ENCODE assay signal across 26 mouse cellular contexts in genomic region chr1:162888646-162889045, GRCm38 (mm10). TPM values are rescaled to one million over a fixed set of nuclear protein-coding genes. Genes with fewer than 3 reads are reported as not detected.
"Had no signal": no experiment of that assay in that cellular context is flagged by ENCODE, and none has a peak within 500 bp of the region (broad histone marks: within the 10 kb centered on the region; RNA-seq: fewer than 3 reads in every experiment).

No protein-coding gene starts in this region.

- H3K4me3 ChIP-seq: lung, embryonic 15.5 days; midbrain, embryonic 10.5 days; midbrain, embryonic 12.5 days; myocyte; neural tube, embryonic 13.5 days; neural tube, embryonic 15.5 days had no signal

- H3K9me3 ChIP-seq: lung, embryonic 15.5 days; midbrain, embryonic 12.5 days; neural tube, embryonic 13.5 days; neural tube, embryonic 15.5 days had no signal

- H3K36me3 ChIP-seq: lung, embryonic 15.5 days; midbrain, embryonic 10.5 days; midbrain, embryonic 12.5 days; neural tube, embryonic 13.5 days; neural tube, embryonic 15.5 days had no signal

- H3K27me3 ChIP-seq: lung, embryonic 15.5 days; midbrain, embryonic 12.5 days; neural tube, embryonic 13.5 days; neural tube, embryonic 15.5 days had no signal

- H3K27ac ChIP-seq: lung, embryonic 15.5 days; midbrain, embryonic 10.5 days; midbrain, embryonic 12.5 days; neural tube, embryonic 13.5 days; neural tube, embryonic 15.5 days had no signal

- ATAC-seq: lung, postnatal 0 days; midbrain, embryonic 16.5 days had no signal

- H3K9ac ChIP-seq: lung, embryonic 15.5 days; midbrain, embryonic 12.5 days; neural tube, embryonic 13.5 days; neural tube, embryonic 15.5 days had no signal

- H3K4me2 ChIP-seq: lung, embryonic 15.5 days; midbrain, embryonic 12.5 days; neural tube, embryonic 13.5 days; neural tube, embryonic 15.5 days had no signal

- DNase-seq: lung, adult 18-20 months; lung, postnatal 14 days; lung, postnatal 4 days; midbrain, embryonic 14.5 days; retina, postnatal 1 day; right cerebral cortex, adult 18-20 months; right cerebral cortex, postnatal 25 days; right cerebral cortex, postnatal 4 days; spleen, adult 18-20 months; thymus, adult 18-20 months; thymus, postnatal 14 days; thymus, postnatal 36 days had no signal

- H3K4me1 ChIP-seq: midbrain, embryonic 10.5 days; midbrain, embryonic 12.5 days; neural tube, embryonic 13.5 days; neural tube, embryonic 15.5 days had no signal

RNA-seq across cellular contexts. Expression of gene Fmo2, which starts 9.9 kb away (rescaled TPM):
- total RNA-seq: megakaryocyte, adult 5-6 weeks; megakaryocyte-erythroid progenitor cell, adult 5-6 weeks had no signal
- polyA plus RNA-seq: midbrain, embryonic 14.5 days; myocyte; neural tube, embryonic 11.5 days had no signal

RNA-seq across cellular contexts. Expression of gene Fmo1, which starts 22.2 kb away (rescaled TPM):
- total RNA-seq: megakaryocyte, adult 5-6 weeks; megakaryocyte-erythroid progenitor cell, adult 5-6 weeks had no signal

RNA-seq across cellular contexts. Expression of gene Fmo6, which starts 48.7 kb away (rescaled TPM):
- total RNA-seq: megakaryocyte, adult 5-6 weeks; megakaryocyte-erythroid progenitor cell, adult 5-6 weeks had no signal
- polyA plus RNA-seq: lung, embryonic 15.5 days; midbrain, embryonic 10.5 days; midbrain, embryonic 12.5 days; midbrain, embryonic 14.5 days; midbrain, embryonic 16.5 days; myocyte; neural tube, embryonic 11.5 days; neural tube, embryonic 13.5 days; small intestine, adult 2 months; stomach, embryonic 16.5 days; thymus, postnatal 0 days had no signal
